Mouse (Mus musculus): ENCODE data around the gene Hip1.

The Hip1 gene

GRCm38 (mm10) chr5:135529964-135530363 lies 15.0 kb downstream of the Hip1 start:
- no peak for DNase-seq

GRCm38 (mm10) chr5:135529310-135529709 lies 15.6 kb downstream of the Hip1 start:
- DNase-seq, result no peak

- no peak for DNase-seq
Measured at GRCm38 (mm10) chr5:135527986-135528385, 16.9 kb downstream of the Hip1 start.

- no peak for DNase-seq
Measured at GRCm38 (mm10) chr5:135524660-135525560, 20.0 kb downstream of the Hip1 start.

- no peak for DNase-seq
Measured at GRCm38 (mm10) chr5:135524087-135524486, 20.8 kb downstream of the Hip1 start.

- DNase-seq, result no peak
Measured at GRCm38 (mm10) chr5:135522111-135522722, 22.7 kb downstream of the Hip1 start.

- DNase-seq, result no peak
Measured at GRCm38 (mm10) chr5:135517348-135517883, 27.5 kb downstream of the Hip1 start.

GRCm38 (mm10) chr5:135513131-135513530 lies 31.8 kb downstream of the Hip1 start:
- DNase-seq, result no peak

- DNase-seq, result no peak
Measured at GRCm38 (mm10) chr5:135511105-135511504, 33.8 kb downstream of the Hip1 start.

GRCm38 (mm10) chr5:135508284-135508683 lies 36.6 kb downstream of the Hip1 start:
- no peak for DNase-seq

GRCm38 (mm10) chr5:135507561-135508273 lies 37.2 kb downstream of the Hip1 start:
- no peak for DNase-seq

GRCm38 (mm10) chr5:135505442-135505841 lies 39.5 kb downstream of the Hip1 start:
- DNase-seq, result no peak

GRCm38 (mm10) chr5:135502931-135503330 lies 42.0 kb downstream of the Hip1 start:
- no peak for DNase-seq

- no peak for DNase-seq
Measured at GRCm38 (mm10) chr5:135502027-135502426, 42.9 kb downstream of the Hip1 start.

- DNase-seq, result no peak
Measured at GRCm38 (mm10) chr5:135498914-135499313, 46.0 kb downstream of the Hip1 start.

GRCm38 (mm10) chr5:135497347-135497955 lies 47.5 kb downstream of the Hip1 start:
- DNase-seq, result no peak

GRCm38 (mm10) chr5:135496489-135496888 lies 48.4 kb downstream of the Hip1 start:
- no peak for DNase-seq

GRCm38 (mm10) chr5:135495471-135495870 lies 49.4 kb downstream of the Hip1 start:
- DNase-seq, result no peak

- DNase-seq, result no peak
Measured at GRCm38 (mm10) chr5:135494183-135494910, 50.6 kb downstream of the Hip1 start.

GRCm38 (mm10) chr5:135493095-135493494 lies 51.8 kb downstream of the Hip1 start:
- no peak for DNase-seq

GRCm38 (mm10) chr5:135492126-135492525 lies 52.8 kb downstream of the Hip1 start:
- DNase-seq, result no peak

- no peak for DNase-seq
Measured at GRCm38 (mm10) chr5:135489695-135490294, 55.1 kb downstream of the Hip1 start.

Data from thymus, adult 18-20 months (tissue).